Mouse (Mus musculus) layer of hippocampus, adult 9-11 months (tissue): ENCODE measurements around the gene Ddi2.
A peak's percentile ranks its signal among the peaks of the same experiment; 100 is the strongest.
"Not testable (repeated sequence)": the region's sequence is repeated elsewhere in the genome, so short reads cannot be mapped to it uniquely, and the experiment has no call there.

ENCODE experiments used
- DNase-seq: peaks from one replicate; pipeline ENCODE4 v3.0.0; 2022

The Ddi2 gene

DNA sequence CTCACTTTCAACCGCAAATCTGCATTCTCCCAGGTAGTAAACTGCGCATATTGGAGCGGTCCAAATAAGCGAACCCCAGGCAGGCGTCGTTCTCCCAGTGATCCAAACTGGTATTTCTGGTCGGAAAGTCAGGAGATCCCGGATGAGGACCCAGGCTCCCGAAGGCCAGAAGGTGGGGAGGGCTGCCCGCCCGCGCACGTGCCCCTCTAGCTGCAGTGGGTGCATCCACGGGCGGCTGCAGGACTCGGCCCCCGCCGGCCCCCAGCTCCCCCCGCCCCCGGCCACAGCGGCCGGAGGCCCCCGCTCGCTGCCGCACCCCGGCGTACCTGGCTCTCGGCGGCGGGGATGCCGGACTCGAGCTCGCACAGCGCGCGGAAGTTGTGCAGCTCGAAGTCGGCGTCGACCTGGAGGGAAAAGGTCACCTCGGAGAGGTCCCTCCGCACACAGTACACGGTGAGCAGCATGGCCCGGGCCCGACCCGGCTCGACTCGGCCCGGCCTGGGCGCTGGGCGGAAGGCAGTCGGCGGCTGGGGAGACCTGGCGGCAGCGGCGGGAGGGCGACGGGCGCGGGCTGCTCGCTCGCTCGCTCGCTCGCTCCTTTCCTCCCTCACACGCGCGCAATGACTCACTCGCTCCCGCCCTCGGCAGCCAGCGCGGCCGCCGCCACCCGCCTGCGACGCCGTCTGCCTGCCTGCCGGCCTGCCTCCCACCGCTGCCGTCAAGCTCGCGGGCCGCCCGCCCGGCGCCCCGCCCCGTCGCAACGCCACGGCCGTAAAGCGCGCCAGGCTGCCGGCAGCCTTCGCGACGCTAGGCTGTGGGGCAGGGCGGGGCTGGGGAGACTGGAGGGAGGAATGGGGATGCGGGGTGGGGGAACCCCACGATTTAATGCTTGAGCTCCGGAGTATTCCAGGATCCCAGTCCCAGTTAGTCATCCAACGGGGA is at the start of gene Ddi2:
Ddi2 (minus strand) TSS at position 689 of the 942 bp plus-strand sequence.
- DNase-seq: peak; percentile 93

- DNase-seq: not testable (repeated sequence)
Observed at GRCm38 (mm10) chr4:141773019-141773418, 49.8 kb upstream of the Ddi2 start.

GRCm38 (mm10) chr4:141771823-141772222 is 48.6 kb upstream of the Ddi2 start:
- no peak for DNase-seq

GRCm38 (mm10) chr4:141769501-141770160 is 46.4 kb upstream of the Ddi2 start:
- DNase-seq: no peak

DNA sequence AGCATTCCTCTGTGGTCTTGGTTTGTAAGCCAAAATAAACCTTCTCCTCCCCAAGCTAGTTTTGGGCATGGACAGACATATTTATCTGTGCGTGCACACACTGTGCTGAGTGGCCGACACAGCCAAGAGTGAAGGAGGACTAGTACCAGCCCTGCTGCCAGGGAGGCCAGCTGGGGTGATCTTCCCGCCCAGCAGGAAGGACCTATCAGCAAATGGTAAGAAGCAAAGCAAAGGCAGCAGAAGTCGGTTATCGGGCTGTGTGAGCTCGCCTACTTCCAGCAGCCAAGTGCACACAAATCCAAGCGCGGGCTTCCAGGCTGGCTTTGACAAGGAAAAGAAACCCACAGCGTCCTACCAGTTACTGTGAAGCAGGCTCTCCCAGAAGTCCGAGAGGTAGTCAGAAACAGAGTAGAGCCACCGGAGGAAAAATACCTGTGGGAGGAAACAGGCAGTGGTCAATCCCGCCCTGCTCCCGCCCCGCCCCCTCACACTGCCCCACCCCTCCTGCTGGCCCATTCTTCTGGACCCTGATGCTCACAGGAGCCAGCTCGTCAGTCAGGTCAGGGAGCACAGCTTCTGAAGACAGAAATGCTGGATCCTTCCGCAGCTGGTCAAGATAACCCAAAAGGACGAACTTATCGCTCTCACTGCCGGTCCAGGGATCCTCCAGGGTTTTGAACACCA is 44.3 kb upstream of the Ddi2 start:
- DNase-seq: peak; percentile 66

DNA sequence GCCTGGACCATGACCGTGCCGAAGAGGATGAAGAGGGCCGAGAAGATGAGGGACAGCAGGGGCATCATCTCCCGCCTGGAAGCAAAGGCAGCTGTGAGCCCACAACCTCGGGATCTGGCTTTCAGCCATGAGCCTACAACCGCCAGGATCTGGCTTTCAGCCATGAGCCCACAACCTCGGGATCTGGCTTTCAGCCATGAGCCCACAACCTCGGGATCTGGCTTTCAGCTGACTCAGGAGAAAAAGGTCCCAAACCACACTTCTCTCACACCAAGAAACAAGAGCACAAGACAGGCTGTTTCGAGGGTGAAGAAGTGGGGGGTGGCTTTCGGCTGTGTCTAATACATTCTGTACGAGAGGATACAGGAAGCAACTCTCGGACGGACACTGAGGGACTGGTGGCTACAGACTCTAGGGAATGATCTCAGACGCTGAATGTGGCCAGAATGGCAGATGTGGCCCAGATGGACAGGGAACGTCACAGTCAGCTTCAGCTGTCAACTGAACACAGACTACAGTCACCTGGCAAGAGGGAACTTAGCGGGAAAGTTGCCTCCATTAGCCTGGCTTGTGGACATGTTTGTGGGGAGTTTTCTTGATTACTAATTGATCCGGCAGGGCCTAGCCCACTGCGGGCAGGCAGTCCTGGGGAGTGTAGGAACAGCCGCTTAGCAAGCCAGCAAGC is 43.6 kb upstream of the Ddi2 start:
- peak; percentile 42 for DNase-seq

DNA sequence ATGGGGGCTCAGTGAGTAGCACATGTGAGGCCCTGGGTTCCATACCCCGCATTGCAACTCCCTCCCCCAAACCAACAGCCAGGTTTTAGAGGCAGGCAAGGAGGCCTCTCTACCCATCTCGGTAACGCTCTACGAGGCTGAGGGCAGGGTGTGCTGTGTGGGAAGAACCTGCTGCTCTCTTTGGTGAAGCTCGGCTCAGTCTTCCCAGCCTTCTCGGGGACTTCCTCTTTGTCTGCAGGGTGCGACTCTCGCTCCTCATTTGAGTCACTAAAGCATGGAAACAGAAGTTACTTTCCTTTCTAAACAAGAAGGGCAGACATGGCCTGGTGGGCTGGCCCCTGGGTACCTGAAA is 43.1 kb upstream of the Ddi2 start:
- DNase-seq: peak; percentile 78

GRCm38 (mm10) chr4:141765008-141765407 is 41.8 kb upstream of the Ddi2 start:
- DNase-seq: no peak

GRCm38 (mm10) chr4:141763476-141763875 is 40.3 kb upstream of the Ddi2 start:
- no peak for DNase-seq

- DNase-seq: no peak
Observed at GRCm38 (mm10) chr4:141762102-141762598, 38.9 kb upstream of the Ddi2 start.

DNA sequence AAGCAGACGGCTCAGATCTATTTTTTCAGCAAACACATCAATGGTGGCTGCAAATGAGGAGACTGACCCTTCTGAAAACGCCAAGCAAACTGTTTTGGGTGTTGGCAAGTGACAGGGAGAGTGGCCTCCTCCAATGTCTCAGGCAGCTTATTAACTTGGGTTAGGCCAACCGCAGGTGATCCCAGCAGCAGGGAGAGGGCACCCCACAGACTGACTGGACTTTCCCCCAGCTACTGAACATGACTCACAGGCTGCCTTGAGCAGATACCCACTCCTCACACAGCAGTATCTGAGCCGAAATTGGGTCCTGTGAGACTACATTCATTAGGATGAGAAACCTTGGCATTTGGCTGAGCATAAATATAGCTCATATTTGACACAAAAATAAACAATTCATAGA is 37.7 kb upstream of the Ddi2 start:
- no peak for DNase-seq

DNA sequence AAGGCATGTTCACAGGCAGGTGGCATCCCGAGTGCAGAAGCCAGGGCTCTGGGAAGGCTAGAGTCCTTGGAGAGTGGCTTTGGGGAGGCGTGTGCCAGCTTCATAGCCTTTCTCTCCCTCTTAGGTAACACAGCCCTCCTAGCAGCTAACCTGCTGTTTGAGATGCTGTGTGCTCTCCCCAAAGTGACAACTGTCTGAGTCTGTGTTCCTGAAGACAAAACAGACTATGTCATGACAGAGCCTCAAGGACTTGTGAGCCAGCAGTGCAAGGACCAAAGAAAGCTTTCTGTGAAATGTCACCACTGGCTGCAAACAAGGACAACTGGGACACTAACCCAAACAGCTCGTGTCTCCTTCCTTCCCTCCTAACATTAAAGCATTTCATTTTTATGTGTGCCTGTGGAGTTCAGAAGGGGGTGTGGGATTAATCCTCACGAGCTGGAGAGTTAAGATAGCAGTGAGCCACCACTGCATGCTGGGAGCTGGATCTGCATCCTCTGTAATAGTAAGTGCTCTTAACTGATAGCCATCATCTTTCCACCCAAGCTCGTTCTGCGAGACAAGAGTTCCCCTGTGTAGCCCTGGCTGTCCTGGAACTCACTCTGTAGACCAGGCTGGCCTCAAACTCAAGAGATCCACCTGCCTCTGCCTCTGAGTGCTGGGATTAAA is 35.8 kb upstream of the Ddi2 start:
- DNase-seq: no peak

DNA sequence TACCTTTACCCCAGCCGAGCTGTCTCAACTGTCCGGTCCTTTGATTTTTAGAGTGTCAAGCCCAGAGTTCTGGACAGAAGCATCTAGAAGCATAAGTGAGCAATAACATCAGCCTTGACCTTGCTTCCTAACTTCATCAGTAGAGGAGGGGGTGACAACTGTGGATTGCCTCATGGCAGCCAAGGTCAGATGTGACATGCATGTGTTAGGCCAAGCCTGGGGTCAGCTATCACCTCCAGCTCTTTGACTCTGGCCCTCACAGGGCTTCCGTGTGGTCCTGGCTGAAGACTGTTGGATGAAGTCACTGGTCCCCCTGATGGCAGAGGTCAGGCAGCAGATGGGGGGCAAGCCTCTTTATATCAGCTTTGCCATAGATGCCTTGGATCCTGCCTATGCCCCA is 33.9 kb upstream of the Ddi2 start:
- DNase-seq: no peak

DNA sequence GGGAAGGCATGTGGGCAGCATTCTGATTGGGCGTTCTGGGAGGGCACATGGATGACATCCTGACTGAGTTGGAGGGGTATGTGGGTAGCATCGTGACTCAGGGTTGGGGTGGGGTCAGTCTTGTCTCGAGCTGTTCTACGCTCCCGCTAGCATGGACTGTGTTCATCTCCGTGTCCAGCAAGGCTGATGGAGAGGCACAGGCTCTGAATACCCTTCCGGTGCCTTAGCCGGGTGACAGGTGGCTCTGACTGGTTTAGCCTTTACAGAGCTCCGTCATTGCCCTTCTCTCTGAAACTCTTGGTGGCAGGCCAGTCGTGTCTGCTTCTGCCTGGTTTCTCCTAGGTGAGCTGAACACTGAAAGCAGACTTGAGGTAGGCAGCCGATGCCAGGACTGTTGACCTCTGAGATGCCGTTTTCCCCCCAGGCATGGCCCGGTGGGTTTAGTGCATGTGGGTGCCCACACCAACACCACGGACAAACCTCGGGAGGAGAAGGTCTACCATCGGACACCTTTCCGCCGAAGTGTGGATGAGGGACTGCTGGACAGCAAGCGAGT is 32.2 kb upstream of the Ddi2 start:
- no peak for DNase-seq

GRCm38 (mm10) chr4:141752076-141752421 is 28.8 kb upstream of the Ddi2 start:
- no peak for DNase-seq

DNA sequence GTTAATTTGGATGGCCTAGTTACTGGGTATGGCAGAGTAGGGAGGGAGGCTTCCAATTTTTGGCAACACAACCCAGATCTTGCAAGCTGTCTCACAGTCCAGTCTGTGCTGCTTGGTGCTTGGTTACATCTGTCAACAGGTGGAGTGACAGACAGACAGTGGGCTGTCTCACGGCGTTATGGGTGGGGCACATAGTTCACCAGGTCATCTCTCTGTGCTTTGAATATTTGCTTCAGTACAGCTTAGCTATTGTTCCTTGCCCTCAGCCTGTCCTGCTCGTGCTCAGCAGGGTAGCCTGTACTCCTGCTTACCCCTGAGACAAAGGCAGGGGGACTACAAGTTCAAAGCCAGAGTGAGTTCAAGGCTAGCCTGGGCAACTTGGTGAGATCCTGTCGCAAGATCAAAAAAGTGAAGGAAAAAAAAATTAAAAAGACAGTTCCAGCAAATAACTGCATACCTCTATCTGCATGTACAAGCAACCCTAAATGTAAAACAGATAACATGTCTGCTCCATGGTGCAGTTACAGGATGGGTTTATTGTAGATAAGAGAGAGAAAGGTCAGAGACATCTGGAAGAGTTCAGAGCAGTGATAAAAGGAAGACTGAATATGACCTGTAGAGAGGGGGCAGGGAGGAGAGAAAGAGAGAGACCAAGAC is 28.3 kb upstream of the Ddi2 start:
- peak; percentile 29 for DNase-seq

- no peak for DNase-seq
Observed at GRCm38 (mm10) chr4:141750826-141751225, 27.6 kb upstream of the Ddi2 start.

GRCm38 (mm10) chr4:141749557-141749956 is 26.3 kb upstream of the Ddi2 start:
- DNase-seq: no peak

GRCm38 (mm10) chr4:141746578-141747346 is 23.5 kb upstream of the Ddi2 start, which contains the start of gene Agmat:
Gene Agmat, plus strand, starts transcription at chr4:141746672.
- DNase-seq: no peak

GRCm38 (mm10) chr4:141742381-141742780 is 19.2 kb upstream of the Ddi2 start:
- DNase-seq: no peak

- DNase-seq: no peak
Observed at GRCm38 (mm10) chr4:141741856-141742255, 18.6 kb upstream of the Ddi2 start.
